Mouse (Mus musculus) lung, postnatal 4 days (tissue): ENCODE results near the gene Hspa8.
A peak's percentile ranks its signal among the peaks of the same experiment; 100 is the strongest.
"Not testable (repeated sequence)": the region's sequence is repeated elsewhere in the genome, so short reads cannot be mapped to it uniquely, and the experiment has no call there.

Experiments
- DNase-seq, 2 experiments: peaks; one replicate each; pipeline ENCODE4 v3.0.0; 2021

The Hspa8 gene

DNA sequence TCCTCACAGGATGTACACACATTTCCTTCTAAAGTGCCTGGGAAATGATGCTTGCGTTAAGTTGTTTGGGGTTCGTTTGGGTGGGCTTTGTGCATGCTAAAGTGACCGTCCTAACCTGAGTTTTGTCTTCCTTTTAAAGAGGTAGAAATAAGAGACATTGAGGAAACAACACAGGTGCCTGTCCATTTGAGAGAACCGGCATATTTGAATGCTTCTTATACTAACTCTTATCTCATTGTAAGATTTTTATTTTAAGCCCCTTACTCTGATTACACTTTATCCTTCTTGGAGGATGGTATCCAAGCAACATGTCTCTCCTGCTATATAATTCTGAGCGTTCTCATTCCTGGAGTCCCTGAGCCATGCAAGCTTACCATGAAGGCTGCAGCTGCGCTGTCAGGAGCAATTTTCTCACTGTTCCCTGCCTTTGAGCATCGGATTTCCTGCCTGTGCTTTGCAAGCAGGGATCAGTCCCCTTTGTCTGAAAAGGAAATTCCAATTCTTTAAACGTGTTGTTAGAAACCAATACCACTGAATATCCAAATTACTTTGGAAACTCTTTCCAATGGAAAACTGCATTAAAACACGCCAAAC lies 16.3 kb upstream of the Hspa8 start:
- DNase-seq, result no peak

DNA sequence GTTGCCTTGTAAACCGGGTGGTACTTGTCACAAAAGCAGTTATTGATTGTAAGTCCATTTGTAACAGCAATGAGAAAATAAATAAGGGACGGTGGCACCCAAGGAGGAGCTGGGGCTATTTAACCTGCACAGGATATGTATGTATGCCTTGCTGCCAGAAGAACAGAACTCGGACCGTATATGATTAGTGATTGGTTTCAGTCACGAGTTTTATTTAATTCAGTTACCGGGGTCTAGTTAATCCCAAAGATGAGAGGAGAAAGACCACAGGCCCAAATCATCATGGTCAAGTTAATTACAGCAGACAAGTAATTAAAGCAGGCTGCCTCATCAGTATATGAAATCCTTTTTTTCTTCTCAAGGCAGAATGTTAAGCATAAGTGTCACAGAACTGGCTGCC lies 15.3 kb upstream of the Hspa8 start:
- DNase-seq, result no peak

DNA sequence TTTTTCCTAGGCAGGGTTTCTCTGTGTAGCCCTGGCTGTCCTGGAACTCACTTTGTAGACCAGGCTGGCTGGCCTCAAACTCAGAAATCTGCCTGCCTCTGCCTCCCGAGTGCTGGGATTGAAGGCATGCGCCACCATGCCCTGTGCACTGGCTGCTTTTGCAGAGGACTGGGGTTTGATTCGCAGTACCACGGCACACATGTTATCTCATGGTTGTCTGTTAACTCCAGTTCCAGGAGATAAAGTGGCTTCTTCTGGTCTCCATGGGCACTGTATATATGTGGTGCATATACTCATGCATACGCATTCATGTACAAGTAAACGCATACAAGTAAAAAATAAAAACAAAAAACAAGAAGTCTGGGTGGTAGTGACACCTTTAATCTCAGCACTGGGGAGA lies 14.0 kb upstream of the Hspa8 start:
- not testable (repeated sequence) for DNase-seq

DNA sequence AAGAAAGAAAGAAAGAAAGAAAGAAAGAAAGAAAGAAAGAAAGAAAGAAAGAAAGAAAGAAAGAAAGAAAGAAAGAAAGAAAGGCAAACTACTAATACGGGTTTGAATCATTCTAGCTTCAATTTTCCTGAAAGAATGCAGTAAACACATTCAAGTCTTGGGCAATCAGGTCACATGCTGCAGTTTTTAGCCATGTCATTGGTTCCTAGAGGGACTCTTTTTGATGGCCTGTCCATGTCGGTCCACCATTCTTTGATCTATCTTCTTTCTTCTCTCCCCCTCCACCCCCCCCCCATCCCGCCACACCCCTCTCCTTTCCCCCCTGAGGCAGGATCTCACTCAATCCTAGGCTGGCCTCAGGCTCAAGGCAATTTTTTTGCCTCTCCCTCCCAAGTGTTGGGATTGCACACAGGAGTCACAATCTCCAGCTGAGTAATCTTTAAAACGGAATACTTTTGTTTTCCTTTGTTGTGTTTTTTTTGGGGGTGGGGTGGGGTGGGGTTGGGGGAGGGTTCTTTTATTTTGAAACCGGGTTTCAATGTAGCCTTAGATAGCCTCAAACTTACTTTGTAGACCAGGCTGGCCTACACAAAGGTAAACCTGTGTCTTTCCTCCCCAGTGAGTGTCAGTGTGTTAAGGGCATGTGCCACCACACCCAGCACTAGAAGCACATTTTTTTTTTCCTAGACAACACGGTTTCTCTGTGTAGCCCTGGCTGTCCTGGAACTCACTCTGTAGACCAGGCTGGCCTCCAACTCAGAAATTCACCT lies 8.7 kb upstream of the Hspa8 start:
- no peak for DNase-seq

DNA sequence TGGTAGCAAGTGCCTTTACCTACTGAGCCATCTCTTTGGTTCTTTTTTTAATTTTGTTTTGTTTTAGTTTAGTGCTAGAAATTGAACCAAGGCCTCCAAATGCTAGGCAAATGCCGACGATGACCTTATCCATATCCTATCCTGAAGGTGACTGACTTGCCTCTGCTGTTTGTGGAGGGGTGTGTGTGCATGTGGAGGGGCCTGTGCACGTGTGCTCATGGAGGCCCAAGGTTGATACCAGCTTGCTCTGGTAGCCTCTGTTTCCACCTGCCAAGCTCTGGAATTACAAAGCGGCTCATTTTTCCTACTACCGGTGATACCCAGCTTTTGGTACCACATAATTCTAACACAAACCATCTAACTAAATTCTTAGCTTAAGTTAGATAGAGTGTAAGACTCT lies 7.2 kb upstream of the Hspa8 start:
- DNase-seq, result no peak

DNA sequence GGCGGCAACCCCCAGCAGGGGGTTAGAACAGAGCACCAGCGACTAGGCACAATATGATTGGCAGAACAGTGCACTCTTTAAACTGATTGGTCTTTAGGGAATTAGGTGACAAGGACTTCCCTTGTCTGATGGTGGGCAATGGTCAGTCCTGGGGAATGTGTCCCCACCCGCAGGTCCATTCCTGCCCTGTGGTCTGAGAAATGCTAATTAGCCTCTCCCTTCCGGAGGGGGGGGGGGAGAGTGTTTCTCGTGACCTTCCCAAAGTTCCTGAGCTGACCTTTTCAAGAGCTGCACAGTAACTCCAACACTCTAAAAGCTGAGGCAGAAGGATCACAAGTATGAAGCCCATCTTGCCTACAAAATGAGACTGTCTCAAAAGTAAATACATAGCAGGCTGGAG lies 6.5 kb upstream of the Hspa8 start:
- DNase-seq, result no peak

DNA sequence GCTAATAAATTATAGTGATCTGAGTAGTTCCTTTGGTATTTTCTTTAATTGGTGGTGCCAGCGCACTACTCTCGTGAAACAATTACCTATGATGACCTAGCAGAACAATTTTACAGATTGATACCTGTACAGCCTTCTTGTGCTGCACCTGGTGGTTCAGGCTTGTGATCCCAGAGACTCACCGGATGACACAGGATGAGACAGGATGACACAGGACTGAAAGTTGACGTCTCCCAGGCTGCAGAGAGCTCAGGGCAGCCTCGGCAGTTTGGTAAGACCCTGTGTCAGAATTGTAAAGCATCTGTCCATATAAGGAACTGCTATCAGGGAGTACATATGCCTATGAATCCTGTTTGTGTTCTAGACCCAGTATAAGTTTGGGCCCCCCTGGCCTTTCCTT lies 5.9 kb upstream of the Hspa8 start:
- no peak for DNase-seq

DNA sequence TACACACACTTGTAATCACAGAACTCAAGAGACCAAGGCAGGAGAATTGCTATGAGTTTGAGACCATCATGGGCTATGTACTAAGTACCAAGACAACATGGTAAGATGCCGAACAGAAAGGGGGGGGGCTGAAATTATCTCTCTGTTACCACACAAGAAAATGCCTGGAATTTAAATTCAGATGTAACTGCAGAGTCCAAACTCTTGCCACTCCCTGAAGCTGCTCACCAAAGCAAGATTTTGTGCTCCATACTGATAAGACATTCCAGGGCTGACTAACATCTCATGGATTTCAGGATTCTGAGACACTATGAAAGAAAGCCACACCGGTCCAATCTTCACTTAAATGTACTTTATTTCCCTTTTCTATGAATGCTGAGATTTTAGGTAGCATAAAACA lies 5.2 kb upstream of the Hspa8 start:
- DNase-seq, result no peak

DNA sequence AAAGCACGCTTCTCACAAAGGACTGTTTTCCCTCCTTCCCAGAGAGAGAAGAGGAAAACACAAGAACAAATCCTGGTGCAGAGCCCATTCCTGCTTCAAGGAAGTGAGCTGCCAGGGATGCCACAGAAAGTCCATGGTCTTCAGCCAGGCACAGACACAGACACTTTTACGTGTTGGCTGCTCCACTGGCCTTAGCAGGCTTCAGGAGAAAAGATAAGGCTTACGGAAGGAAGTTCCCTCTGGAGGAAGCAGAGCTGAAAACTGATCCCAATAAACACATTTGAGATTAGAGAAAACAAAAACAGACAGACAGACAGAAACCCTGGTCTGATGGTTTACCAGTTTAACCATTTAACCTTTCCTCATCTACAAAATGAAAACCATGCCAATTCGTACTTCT lies 4.7 kb upstream of the Hspa8 start:
- no peak for DNase-seq

DNA sequence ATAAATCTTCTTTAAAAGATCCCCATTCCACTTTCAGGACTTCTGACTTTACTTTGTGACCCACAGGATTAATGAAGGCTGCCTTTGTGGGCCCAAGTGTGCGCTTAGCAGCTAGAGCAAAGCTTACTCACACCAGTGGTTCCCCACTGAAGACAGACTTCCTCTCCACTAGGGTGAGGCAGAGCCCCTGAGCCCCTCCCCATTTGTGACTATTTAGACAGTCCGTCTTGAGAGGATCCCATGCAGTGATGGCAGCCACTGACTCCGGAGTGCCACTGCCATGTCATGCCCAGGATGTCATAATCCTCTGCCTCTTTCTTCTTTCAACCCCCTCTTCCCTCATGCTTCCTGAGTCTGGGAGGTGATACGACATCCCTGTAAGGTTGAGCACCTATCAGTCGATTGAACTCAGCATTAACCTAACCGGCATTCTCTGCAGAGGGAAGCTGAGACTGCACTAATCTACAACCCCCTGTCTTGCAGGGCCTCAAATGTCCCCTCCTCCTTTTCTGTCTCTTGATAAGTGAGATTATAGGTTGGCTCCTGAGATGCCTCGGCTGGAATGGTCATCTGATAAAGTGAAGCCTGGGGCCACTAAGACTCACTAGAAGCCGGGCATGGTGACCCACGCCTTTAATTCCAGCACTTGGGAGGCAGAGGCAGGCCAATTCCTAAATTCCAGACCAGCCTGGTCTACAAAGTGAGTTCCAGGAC lies 2.4 kb upstream of the Hspa8 start:
- no peak for DNase-seq

DNA sequence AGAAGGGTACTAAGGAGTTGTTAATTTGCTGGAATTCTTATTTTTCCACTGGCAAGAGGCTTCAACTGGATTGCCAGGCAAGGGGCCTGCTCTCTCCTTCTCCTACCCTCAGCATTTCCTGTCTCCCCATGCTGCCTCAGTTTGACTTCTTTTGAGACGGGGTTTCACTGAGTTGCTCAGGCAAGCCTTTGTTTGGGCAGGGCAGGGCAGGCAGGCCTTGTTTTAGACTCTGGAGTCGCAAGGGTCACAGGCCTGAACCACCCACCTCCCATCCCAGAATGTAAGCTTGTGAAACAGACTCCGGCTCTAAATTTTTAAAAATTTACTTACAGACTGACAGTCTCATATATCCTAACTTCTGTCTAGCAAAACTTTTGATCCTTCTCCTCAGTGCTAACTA lies 1.7 kb upstream of the Hspa8 start:
- DNase-seq, result no peak

DNA sequence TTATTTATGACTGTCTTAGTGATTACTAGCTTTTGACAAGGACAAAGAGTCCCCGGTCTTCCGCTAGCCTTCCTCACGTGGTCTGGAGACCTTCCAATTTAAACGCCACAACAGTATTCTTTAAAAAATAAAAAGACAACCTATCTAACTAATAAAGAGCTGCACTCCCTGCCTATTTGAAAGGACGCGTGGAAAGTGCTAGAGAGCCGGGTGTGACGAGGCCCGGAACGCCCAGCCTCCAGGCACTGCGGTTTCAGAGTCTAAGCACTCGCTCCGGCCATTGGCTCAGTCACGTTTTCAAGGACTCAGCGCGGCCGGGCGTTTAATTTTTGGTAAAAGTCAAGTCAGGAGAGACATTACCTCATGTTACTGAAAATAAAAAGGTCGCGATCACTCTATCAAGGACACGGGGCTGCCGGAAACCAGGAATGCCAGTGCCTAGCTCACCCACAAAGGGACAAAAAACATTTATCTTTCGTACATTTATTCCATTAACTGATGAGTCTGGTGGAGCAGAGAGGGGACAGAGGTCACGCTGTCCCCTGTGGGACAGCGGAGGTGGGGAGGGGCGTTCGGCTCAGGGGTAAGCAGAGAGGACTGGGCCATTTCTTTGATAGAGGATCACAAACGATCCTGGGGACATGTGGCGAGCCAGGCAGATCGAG lies 815 bp upstream of the Hspa8 start:
- peak; percentile 86 to 88 for DNase-seq

DNA sequence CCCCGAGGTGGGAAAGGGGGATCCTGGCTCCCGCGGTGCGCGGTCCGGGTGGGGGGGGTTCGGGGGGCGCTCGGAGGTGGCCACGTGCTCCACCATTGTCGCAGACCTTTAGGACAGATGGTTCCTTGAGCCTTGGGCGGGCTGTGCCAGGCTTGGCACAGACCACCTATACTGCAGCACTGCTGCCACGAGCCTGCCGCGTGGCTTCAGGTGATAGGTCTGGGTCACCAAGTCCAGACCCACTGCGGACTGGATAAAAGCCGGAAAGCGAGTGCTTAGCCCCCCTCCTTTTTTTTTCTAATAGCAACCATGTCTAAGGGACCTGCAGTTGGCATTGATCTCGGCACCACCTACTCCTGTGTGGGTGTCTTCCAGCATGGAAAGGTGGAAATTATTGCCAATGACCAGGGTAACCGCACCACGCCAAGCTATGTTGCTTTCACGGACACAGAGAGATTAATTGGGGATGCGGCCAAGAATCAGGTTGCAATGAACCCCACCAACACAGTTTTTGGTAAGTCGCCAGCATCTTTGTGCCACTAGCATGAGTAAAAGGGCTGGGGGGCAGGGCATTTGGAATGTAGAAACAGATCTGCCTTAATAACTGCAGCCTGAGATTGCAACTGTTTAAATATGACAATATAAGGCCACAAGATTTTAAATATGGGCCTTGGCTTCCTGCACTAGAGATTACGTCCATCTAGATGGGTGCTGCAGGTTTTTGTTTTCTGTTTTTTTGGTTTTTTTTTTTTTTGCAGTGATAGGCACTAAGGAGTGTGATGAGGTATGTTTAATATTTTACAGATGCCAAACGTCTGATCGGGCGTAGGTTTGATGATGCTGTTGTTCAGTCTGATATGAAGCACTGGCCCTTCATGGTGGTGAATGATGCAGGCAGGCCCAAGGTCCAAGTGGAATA lies 1.1 kb downstream of the Hspa8 start:
- DNase-seq, result not testable (repeated sequence)

DNA sequence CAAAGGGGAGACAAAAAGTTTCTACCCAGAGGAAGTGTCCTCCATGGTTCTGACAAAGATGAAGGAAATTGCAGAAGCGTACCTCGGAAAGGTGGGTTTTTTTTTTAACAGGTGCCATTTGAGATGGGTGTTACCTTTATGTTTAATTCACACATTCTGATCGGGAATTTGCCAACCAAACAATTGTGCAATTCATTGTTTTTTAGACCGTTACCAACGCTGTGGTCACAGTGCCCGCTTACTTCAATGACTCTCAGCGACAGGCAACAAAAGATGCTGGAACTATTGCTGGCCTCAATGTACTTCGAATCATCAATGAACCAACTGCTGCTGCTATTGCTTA lies 1.7 kb downstream of the Hspa8 start:
- not testable (repeated sequence) for DNase-seq

DNA sequence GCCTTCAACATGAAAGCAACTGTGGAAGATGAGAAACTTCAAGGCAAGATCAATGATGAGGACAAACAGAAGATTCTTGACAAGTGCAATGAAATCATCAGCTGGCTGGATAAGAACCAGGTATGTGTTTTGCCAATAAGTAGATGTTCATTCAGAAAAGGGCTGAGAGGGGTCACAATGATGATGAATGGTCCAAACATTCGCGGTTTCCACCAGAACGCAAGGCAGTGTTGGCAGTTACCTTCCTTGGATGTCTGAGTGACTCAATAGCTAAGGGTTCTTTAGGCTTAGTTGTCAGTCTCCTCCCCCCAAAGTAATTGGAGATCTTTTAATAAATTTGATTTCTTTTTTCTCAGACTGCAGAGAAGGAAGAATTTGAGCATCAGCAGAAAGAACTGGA lies 3.8 kb downstream of the Hspa8 start:
- DNase-seq, result not testable (repeated sequence)

DNA sequence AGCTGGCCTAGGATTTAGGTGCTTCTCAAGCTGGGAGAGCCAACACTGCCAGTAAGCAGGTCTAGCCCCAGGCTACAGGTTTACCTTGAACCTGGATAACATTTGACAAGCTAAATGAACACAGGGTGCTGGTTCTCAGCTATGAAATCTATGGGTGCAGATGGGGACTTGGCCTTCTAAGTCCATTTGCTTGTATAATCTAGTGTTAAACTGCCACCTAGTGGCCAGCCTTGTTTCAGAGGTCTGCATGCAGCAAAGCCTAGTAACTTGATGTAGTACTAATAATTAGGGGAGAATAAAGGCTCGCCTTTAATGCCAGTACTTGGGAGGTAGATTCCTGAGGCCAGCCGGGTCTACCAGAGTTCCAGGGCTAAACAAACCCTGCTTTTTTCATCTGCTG lies 4.5 kb downstream of the Hspa8 start:
- DNase-seq, result peak; percentile 58 to 85

DNA sequence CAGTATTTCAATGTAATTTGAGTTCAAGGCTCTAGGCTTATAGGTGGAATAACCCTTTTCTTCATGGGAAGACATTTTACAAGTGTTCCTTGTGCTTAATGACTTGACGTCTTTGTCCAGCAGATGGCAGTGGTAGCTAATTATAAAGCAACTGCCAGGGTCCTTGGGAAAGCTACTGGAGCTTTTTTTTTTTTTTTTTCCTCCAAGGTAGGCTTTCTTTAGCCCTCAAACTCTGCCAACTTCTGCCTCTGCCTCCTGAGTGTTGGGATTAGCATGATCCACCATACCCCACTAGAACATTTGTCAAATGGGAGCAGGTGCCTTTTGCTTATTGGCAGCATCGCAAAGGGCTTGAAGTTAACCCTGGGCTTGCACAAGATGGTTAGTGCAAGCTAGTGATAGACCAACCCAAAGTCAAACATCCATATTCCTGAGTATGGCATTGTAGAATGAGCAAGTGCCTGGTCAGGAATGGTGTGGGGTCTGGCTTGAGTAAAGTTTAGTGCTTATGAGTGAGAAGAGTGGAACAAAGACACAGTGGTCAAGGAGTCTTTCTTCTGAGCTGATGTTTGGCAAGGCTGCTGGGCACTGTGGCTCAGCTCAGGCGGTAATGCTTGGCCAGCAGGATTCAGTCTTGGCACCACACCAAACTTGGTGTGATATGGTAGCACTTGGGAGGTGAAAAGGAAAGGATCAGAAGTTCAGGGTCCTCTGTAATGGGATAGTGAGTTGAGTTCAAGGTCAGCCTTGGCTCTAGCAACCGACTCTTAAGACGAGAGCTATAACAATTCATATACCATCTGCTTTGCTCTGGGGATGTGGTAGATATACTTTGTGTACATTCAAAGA lies 5.9 kb downstream of the Hspa8 start:
- DNase-seq, result no peak

DNA sequence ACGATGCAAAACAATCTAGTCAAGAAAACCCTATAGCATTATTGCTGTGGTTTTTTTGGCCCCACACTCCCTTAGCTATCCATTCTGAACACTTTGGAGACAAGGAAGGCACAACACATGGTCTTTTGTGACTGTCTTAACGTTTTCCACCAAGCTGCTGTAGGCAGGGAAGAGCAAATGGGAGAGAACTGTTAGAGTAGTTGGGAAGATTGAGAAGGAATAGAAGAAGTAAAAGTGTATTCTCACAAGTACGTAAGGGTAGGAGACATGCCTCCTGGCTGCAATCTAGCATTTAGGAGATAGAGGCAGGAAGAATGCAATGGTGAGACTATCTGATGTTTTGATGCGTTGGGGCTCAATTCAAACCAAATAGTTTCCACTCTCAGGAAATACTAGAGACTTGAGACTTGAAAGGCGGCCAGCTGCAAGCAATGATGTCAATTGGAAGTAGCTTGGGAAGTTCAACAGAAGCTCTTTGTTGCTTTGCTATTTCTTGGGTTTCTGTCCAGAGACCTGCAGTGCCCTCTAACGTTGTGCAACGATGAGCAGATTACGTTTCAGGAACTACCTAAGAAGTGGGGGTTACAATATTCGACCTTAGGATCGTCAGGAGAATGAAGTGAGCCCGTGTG lies 6.6 kb downstream of the Hspa8 start:
- DNase-seq, result peak; percentile 37 to 54

DNA sequence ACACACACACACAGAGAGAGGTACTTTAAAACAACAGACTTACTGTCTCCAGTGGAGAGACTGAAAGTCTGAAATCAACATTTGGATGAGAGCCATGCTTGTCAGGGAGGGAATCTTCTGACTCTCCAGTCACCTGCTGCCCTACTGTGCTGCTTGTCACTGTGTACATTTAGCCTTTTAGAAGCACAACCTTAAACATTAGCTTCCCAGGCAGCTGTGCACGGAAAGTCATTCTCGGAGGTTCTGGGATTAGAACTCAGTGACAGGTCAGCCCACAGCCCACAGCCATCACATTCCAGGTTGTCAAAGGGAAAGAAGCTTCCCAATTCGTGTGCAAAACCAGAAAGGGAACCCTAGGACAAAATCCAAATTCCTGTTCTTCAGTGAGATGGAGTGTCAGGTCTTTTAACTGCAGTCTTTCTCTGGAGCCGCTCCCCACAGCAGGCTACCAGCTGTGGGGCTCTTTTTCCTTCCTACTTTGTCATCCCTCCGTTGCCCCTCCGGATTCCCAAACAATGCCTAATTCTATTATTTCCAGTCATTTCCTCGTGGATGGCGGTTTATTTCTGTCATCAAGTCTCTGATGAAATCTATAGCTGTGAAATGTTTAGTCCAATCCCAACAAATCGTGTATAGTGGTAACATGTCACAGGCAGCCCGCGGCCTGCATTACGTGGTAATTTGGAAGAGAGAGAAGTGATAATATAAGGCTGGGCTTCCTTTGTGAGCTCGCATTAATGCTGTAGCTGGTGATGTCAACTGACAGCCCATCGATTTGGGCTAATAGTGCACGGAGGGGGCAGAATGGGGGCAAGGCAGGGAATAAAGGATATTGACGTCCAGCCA lies 7.5 kb downstream of the Hspa8 start:
- no peak for DNase-seq

DNA sequence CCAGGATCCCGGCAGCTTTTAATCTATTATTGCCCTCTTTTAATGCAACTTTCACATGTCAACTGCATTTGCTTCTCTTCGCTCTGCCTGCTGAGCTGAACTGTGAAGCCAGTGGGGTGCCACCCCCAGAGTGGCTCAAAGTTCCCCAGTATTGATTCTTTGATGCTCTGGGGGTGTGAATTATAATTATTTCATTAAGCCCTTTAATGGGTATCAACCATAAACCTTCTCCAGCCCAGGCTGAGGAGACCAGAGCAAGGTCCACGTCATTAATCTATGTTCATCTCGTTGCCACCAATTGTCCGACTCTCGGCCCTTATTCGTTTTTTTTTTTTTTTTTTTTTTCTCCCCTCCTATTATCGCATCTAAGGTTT lies 8.1 kb downstream of the Hspa8 start:
- DNase-seq, result no peak
